Mouse (Mus musculus) heart, adult 2 months (tissue): ENCODE results near the gene Ugt1a10. TPM values are rescaled to one million over a fixed set of nuclear protein-coding genes. Genes with fewer than 3 reads are reported as not detected.

Experiments
- DNase-seq, 2 experiments: peaks; one replicate each; pipeline ENCODE4 v3.0.0; 2021
- H3K27ac ChIP-seq: fragments of 200-600 bp; 2 replicates; pipeline ENCODE4 v1.8.1; 2022
- H3K27me3 ChIP-seq: fragments of 200-500 bp; 2 replicates; pipeline ENCODE4 v1.6.1; 2012; ENCODE audit warnings: mild to moderate bottlenecking, low read length, inconsistent platforms, mixed read lengths; ENCODE audit not compliant: control insufficient read depth, insufficient read depth
- H3K36me3 ChIP-seq: fragments of 200-500 bp; 2 replicates; pipeline ENCODE4 v1.6.1; 2012; ENCODE audit warnings: low read length, inconsistent platforms; ENCODE audit not compliant: control insufficient read depth, insufficient read depth
- H3K4me1 ChIP-seq: fragments of 200-500 bp; 2 replicates; pipeline ENCODE4 v1.6.1; 2011; ENCODE audit warnings: low read length; ENCODE audit not compliant: control insufficient read depth, insufficient read depth
- H3K4me3 ChIP-seq: fragments of 200-600 bp; 2 replicates; pipeline ENCODE4 v1.8.1; 2022
- H3K79me2 ChIP-seq: fragments of 200-500 bp; replicated peaks from 2 replicates; pipeline ENCODE4 v1.6.1; 2012; ENCODE audit warnings: mild to moderate bottlenecking, inconsistent platforms, low read length, moderate library complexity, mixed read lengths; ENCODE audit not compliant: control insufficient read depth, insufficient read depth
- H3K9ac ChIP-seq: fragments of 200-500 bp; 2 replicates; pipeline ENCODE4 v1.6.1; 2012; ENCODE audit warnings: low read depth, mild to moderate bottlenecking, control low read depth, inconsistent platforms, low read length, mixed read lengths
- CTCF ChIP-seq: fragments of 200-600 bp; IDR thresholded peaks from 2 replicates; pipeline ENCODE4 v1.8.1; 2022; ENCODE audit warnings: antibody characterized with exemption, mild to moderate bottlenecking, moderate library complexity
- EP300 ChIP-seq: fragments of 200-500 bp; IDR thresholded peaks from 2 replicates; pipeline ENCODE4 v1.6.1; 2011; ENCODE audit warnings: low read depth, low read length, control low read depth; ENCODE audit not compliant: insufficient read depth
- POLR2A ChIP-seq: fragments of 200-500 bp; IDR thresholded peaks from 2 replicates; pipeline ENCODE4 v1.6.1; 2011; ENCODE audit warnings: mild to moderate bottlenecking, low read depth, low read length, control low read depth; ENCODE audit not compliant: insufficient read depth
- WGBS: fragments of 180-500 bp; shearing (Covaris S2); methylation state at CpG from one replicate; pipeline ENCODE4 v1.1.7; 2018; 5-methylcytosine and 5-hydroxymethylcytosine counted together
- intact Hi-C: fragments of 180-260 bp; cut with DNase I; formaldehyde crosslinking; loops from one replicate; pipeline ENCODE4 v1.15.1; 2025
- long read RNA-seq: library from polyadenylated mRNA; stranded (forward); transcript quantifications from one replicate; pipeline ENCODE4 v2.0.0, GENCODE M21; 2021
- polyA plus RNA-seq: library from polyadenylated mRNA; depleted of rRNA; stranded (reverse); fragments of >200 nt; gene quantifications from 2 replicates; pipeline ENCODE4 v1.2.3, GENCODE M21; 2012; rRNA removed
- total RNA-seq, 2 experiments: library from RNA; stranded (reverse); gene quantifications; 2 replicates each; pipeline ENCODE4 v1.2.3; 2021

Ugt1a10 gene
- total RNA-seq: not detected
- polyA plus RNA-seq: not detected in 2 replicates
- long read RNA-seq: 0 reads

GRCm38 (mm10) chr1:88055088-88055487 lies at the start of gene Ugt1a10:
Gene Ugt1a10 (plus strand): TSS chr1:88055388.
- intact Hi-C loops: no loop called here
- Histone ChIP-seq H3K4me3 (no peak within 1 kb of the TSS), H3K27ac (no peak within 1 kb of the TSS), H3K27me3 (no peaks in the 10 kb centered on the region), H3K79me2 (no peaks in the 10 kb centered on the region), H3K9ac (no peak within 1 kb of the TSS), H3K36me3 (no peaks in the 10 kb centered on the region), H3K4me1 (no peaks in the 10 kb centered on the region)
- WGBS: 75% methylated on average over 1 of the region's 1 CpGs
- TF ChIP-seq POLR2A (no peak), CTCF (no peak), EP300 (no peak)
- DNase-seq: no peak

GRCm38 (mm10) chr1:88007692-88008210 lies 47.4 kb upstream of the Ugt1a10 start:
- WGBS: 5% methylated on average over 5 of the region's 5 CpGs
- TF ChIP-seq POLR2A: no peak
- no peak for TF ChIP-seq EP300
- no peak for TF ChIP-seq CTCF

GRCm38 (mm10) chr1:88008211-88008697 lies 46.9 kb upstream of the Ugt1a10 start, which contains the start of gene Usp40:
Gene Usp40 (minus strand): TSS chr1:88008551.
- peaks cover 9% of the 10 kb centered on the region for H3K36me3 ChIP-seq
- under 1% methylated on average over 45 of the region's 45 CpGs for WGBS
- H3K4me3 ChIP-seq: peak within 1 kb of the TSS; percentile 66
- peak within 1 kb of the TSS; percentile 89 for H3K27ac ChIP-seq
- peak; percentile 88 to 89 for DNase-seq
- peaks cover 2% of the 10 kb centered on the region; the same call in 1 of the 2 replicates for H3K4me1 ChIP-seq
- peak; percentile 65; the same call in 1 of the 2 replicates for TF ChIP-seq POLR2A
- no peak for TF ChIP-seq CTCF
- TF ChIP-seq EP300: no peak
- no peaks in the 10 kb centered on the region for H3K79me2 ChIP-seq
- H3K9ac ChIP-seq: peak within 1 kb of the TSS; percentile 100
- no peaks in the 10 kb centered on the region for H3K27me3 ChIP-seq
- intact Hi-C loops: loop anchor here (10.0 kb wide), 1 partner anchor 277 kb away; no protein-coding TSS in a partner anchor

More at GRCm38 (mm10) chr1:88007692-88008210, 47.4 kb upstream of the Ugt1a10 start:
- Histone ChIP-seq H3K9ac (peak overlapping the region; percentile 100), H3K4me3 (peak overlapping the region; percentile 66), H3K79me2 (no peaks in the 10 kb centered on the region), H3K27me3 (no peaks in the 10 kb centered on the region), H3K4me1 (peaks cover 2% of the 10 kb centered on the region; the same call in 1 of the 2 replicates), H3K36me3 (peaks cover 9% of the 10 kb centered on the region), H3K27ac (peak overlapping the region; percentile 89)
- DNase-seq: no peak
- intact Hi-C loops: loop anchor here (10.0 kb wide), 1 partner anchor 277 kb away; no protein-coding TSS in a partner anchor

GRCm38 (mm10) chr1:88008735-88009134 lies 46.5 kb upstream of the Ugt1a10 start:
- H3K36me3 ChIP-seq: peaks cover 9% of the 10 kb centered on the region
- H3K9ac ChIP-seq: no peak overlapping the region
- no peak for TF ChIP-seq EP300
- TF ChIP-seq CTCF: no peak
- no peak for TF ChIP-seq POLR2A
- intact Hi-C loops: loop anchor here (10.0 kb wide), 1 partner anchor 276 kb away; no protein-coding TSS in a partner anchor
- no peaks in the 10 kb centered on the region for H3K79me2 ChIP-seq
- no peak for DNase-seq
- H3K4me3 ChIP-seq: peak overlapping the region; percentile 66
- WGBS: 39% methylated on average over 4 of the region's 4 CpGs
- H3K4me1 ChIP-seq: peaks cover 2% of the 10 kb centered on the region; the same call in 1 of the 2 replicates
- peak overlapping the region; percentile 89 for H3K27ac ChIP-seq
- no peaks in the 10 kb centered on the region for H3K27me3 ChIP-seq

- Histone ChIP-seq H3K4me3 (no peak overlapping the region), H3K4me1 (peaks cover 2% of the 10 kb centered on the region; the same call in 1 of the 2 replicates), H3K27me3 (no peaks in the 10 kb centered on the region), H3K79me2 (no peaks in the 10 kb centered on the region), H3K9ac (no peak overlapping the region), H3K36me3 (peaks cover 9% of the 10 kb centered on the region), H3K27ac (no peak overlapping the region)
- no peak for DNase-seq
- TF ChIP-seq POLR2A (no peak), EP300 (no peak), CTCF (no peak)
- 69% methylated on average over 3 of the region's 3 CpGs for WGBS
- intact Hi-C loops: loop anchor here (10.0 kb wide), 1 partner anchor 275 kb away; no protein-coding TSS in a partner anchor
Observed at GRCm38 (mm10) chr1:88009521-88009920, 45.7 kb upstream of the Ugt1a10 start.

- intact Hi-C loops: no loop called here
- H3K4me1 ChIP-seq: no peaks in the 10 kb centered on the region
- H3K36me3 ChIP-seq: no peaks in the 10 kb centered on the region
- H3K9ac ChIP-seq: no peak overlapping the region
- H3K79me2 ChIP-seq: no peaks in the 10 kb centered on the region
- no peak overlapping the region for H3K27ac ChIP-seq
- WGBS: 61% methylated on average over 3 of the region's 3 CpGs
- H3K27me3 ChIP-seq: no peaks in the 10 kb centered on the region
- no peak for DNase-seq
- TF ChIP-seq CTCF: no peak
- TF ChIP-seq POLR2A: no peak
- no peak for TF ChIP-seq EP300
- H3K4me3 ChIP-seq: no peak overlapping the region
Observed at GRCm38 (mm10) chr1:88013726-88014125, 41.5 kb upstream of the Ugt1a10 start.
